Mouse (Mus musculus) gastrocnemius, adult 18-20 months (tissue): ENCODE measurements around the gene Prdm2. TPM values are rescaled to one million over a fixed set of nuclear protein-coding genes. Genes with fewer than 3 reads are reported as not detected.

Source experiments
- DNase-seq: peaks from one replicate; pipeline ENCODE4 v3.0.0; 2021; ENCODE audit warnings: low spot score
- microRNA-seq: library from miRNA; unstranded; fragments of <30 nt; microRNA quantifications from one replicate; pipeline ENCODE4 v1.2.0, GENCODE M21; 2021
- total RNA-seq, 2 experiments: library from RNA; stranded (reverse); gene quantifications; 2 replicates each; pipeline ENCODE4 v1.2.3; 2021

Prdm2 gene
- total RNA-seq, 2 experiments from 2014 or later, result 22.8 to 26.3 TPM

DNA sequence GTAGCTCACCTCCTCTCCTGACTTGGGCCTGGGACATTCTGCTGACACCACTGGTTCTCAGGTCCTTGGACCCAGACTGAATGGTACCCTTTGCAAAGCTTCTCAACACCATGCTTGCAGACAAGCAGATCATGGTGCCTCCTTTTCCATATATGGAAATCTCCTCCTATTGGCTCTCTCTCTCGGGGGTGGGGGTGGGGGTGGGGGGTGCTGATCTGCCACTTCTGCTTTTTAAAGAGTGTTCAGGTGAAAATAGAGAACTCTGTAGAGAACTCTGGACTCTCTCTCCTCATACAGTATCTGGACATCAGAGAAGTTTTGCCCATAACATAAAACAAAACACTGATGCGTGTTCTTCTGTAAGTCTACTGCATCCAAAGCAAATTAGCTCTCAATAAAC is 106.2 kb downstream of the Prdm2 start:
- no peak for DNase-seq

DNA sequence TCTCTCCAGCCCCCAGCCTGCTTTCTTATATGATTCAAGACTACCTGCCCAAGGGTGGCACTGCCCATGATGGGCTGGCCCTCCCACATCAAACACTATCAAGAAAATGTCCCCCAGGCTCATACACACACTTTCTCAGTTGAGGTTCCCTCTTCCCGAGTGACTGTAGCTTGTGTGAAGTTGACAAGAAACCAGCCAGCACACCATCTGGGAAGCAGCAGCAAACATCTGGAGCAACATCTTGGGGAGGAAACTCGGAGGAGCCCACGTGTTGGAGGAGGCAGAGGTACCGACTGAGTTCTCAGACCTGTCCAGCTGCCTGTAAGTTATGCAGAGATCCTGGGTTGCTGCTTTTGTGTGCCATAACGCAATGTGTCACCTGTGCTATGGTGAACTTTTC is 108.1 kb downstream of the Prdm2 start:
- no peak for DNase-seq

DNA sequence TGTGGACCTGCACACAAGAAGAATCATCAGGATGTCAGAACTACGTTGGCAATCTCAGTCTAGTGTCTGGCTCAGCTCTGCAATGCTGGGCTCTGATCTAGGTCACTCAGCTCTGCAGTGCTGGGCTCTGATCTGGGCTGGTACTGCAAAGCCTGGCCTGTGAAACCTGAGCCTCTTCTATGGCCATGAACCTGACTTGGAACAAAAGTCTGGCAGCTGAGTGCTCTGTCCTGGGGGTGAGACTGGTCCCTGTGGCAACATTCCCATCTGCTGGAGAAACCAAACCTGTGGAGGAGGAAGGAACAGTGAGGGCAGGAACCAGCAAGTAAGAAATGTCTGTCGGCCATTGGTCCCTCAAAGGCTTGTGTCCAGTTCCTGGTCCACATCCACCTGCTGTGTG is 109.0 kb downstream of the Prdm2 start:
- no peak for DNase-seq

DNA sequence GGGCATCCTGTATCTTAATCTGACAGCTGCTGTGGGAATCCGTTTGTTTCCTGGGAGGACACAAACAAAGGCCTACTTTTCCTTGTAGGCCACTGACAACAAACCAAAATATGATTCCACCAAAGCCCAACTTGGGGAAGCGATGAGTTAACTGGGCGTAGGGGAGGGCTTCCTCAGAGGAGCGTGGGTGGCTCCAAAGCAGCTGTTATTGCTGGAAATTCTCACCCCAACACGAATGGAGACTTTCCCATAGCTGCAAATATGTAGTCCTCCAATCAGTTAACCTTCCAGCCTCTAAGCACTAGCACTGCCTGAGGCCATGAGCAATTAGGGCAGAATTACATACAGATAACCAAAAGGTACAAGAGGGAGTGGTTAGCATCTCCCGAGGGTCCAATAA is 112.6 kb downstream of the Prdm2 start:
- DNase-seq, result no peak

DNA sequence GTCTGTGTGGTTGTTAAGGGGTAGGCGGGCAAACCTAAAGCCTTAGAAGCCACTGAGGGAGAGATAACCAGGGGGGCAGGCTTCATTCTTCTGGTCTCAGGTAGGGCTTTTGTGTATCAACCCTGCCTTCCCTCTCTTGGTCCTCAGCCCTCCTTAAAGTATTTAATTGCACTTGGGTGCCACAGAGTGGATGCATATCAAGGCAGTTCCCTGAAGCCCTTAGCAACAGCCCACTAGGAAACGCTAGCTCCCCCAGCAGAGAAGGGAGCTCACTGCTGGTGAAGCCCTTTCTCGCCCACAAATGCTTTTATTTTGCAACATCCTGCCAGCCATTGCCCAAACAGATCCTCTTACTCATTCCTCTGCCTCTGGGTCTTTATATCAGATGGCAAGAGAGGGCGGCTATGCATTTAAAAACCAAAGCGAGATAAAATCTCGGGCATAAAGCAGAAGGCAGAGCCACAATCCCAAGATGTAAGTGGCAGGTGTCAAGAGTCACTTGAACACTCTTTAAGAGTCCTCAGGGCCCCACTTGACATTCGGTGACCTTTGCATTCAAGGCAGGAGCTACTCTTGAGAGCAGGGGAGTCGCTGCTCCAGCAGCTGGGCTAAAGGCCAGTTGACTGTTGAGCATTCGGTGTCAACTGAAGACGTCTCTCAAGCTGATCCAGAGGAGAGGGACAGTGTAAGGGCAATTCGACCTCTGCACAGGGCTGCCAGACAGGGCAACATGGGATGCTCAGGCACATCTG is 113.3 kb downstream of the Prdm2 start:
- no peak for DNase-seq

DNA sequence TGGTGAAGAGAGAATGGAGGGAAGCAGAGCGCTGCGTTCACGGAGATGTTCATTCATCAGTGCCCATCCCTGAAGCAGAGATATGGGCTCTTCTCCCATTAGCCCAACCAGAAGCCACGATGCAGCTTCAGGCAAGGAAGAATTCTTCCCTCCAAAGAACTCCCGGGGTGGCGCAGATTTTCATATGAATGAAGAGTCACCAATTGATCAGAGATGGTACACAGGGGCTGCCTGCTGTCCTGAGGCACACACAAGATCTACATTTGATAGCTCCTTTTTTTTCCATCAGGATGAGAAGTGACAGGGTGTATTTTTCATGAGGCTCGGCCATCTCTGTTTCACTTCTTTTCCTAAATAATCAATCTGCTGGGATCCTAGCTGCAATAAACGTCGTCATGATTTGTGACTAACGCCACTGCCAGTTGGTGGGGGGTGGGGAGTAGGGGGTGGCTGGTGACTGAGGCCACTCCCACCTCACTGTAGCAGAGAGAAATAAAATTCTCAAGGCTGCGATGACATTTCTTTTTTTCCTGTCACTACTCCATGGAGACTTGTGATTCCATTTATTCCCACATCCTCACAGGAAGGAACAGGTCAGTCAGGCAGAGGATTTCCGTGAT is 120.6 kb downstream of the Prdm2 start:
- no peak for DNase-seq

DNA sequence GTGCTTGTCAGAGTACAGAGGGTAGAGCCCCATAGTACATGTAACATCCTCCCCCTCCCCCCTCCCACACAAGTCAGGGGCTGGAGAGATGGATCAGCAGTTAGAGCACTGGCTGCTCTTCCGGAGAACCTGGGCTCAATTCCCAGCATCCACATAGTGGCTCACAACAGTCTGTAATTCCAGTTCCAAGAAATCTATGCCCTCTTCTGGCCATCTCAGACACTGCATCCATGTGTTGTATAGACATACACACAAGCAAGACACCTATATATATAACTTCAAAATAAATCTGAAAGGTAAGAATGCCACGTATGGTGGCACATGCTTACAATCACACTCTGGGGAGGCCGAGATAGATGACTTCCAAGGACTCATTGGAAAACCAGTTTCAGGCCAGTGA is 122.2 kb downstream of the Prdm2 start:
- DNase-seq, result no peak

DNA sequence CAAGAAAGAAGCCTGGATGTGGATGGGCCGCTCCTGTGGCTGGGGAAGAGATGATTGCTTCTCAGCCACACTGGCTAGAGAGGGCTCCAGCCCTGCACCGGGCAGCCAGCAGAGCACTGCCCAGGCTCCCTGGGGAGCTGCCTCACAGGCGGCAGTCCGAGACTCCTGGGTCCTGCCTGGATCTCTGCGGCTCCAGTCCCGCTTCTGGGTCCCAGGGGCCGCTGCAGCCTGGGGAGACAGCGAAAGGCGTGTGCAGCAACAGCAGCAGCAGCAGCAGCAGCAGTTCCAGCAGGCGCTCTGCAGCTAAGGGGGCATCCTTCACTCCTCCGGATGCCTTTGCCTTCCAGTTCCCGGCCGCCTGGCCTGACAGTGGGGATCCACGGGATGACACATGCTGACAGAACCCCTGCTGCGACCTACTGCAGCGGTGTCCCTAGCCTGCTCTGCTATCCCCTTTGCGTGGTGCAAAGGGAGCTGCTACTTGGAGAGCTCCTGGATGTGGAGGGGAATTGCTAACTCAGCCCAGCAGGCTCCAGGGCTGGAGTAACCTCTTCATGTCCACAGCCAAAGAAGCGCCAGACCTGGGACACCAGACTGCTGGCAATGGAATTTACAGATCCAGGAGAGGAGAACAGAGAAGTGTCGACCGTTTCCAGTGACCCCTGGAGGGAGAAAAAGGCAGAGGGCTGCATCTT is 138.6 kb downstream of the Prdm2 start:
- no peak for DNase-seq

DNA sequence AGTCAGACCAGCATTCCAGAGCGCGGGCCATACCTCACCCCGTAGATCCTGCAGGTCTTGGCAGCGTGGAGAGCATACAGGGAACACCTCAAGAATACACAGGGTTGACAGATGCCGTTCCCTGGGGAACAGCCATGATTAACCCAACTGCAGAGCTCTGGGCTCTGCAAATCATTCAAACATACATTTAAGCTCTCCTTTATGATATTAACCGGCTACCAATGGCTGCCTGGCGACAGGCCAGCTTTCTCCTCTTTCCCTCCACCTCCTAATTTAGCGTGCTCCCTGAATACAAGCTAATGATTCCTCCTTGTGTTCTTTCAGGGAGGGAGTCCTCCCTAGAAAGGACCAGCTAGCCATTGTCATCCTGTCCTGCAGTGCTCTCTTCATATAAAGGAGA is 141.0 kb downstream of the Prdm2 start:
- DNase-seq, result no peak

DNA sequence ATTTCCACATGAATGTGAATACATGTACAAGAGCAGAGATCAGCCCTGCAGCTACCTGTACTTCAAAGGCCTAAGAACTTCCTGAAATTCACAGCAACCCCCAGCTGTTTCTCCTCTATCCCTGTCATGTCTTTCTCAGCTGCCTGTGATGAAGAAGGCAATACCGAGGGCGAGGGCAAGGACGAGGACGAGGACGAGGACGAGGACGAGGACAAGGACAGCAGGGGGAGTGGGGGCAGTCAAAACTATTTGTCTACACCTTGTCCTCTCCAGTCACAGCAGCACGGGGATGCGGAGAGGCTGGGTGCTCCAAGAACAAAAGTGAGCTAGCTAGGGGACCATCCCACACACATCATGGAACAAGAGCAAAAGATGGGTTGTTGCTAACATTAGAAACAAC is 145.8 kb downstream of the Prdm2 start:
- no peak for DNase-seq

DNA sequence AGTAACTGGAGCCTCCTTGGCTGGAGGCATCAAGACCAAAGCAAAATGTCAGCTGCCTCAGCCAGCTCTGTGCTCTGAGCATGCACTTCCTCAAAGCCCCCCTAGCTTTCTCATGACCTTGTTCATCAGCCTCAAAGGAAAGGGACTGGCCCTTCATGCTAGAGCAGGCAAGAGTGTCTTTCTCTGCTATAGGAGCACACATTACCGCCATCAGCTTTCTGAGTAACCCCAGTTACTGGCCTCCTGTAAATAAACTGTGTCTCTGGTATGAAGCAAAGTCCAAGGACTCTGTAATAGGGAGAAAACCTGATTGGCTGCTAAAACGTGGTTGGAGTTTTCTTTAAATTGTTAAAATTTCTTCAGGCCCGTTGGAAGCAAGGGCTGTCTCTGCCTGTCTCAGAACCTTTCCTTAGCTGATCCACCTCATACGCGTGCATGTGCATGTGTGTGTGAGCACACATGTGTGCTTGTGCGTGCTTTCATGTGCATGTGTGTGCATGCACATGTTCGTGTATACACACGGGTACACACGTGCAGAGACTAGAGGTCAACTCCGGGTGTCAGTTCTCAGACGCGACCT is 153.9 kb downstream of the Prdm2 start:
- no peak for DNase-seq

Small RNA genes lying within 50 kb of the gene (microRNA-seq; reads per million reads assigned to microRNA genes)
- gene Mir7021, result not detected

Other genes starting within 250 kb of the Prdm2 start
- 1 to 10 TPM; 4.7 to 5.2 TPM for gene Pdpn, start 86.6 kb upstream of the Prdm2 start, total RNA-seq
- 10 to 100 TPM; 33.4 to 37.4 TPM for gene Lrrc38, start 136.8 kb upstream of the Prdm2 start, total RNA-seq
- not detected for gene Pramel1, start 181.4 kb upstream of the Prdm2 start, total RNA-seq
- gene Pramef8, start 199.4 kb upstream of the Prdm2 start, total RNA-seq, result 1 to 10 TPM; 6.1 to 7.7 TPM
- gene Oog4, start 237.3 kb upstream of the Prdm2 start, total RNA-seq, result not detected